Mouse (Mus musculus) MEL (cell line): ENCODE measurements around the gene Skint11. TPM values are rescaled to one million over a fixed set of nuclear protein-coding genes. Genes with fewer than 3 reads are reported as not detected.
"Not testable (repeated sequence)": the region's sequence is repeated elsewhere in the genome, so short reads cannot be mapped to it uniquely, and the experiment has no call there.

ENCODE experiments used
- DNase-seq: peaks from one replicate; pipeline ENCODE4 v3.0.0; 2011; ENCODE audit warnings: low read depth, low spot score
- H3K27ac ChIP-seq: 2 replicates; pipeline ENCODE4 v1.5.1; 2012; ENCODE audit warnings: low read depth, mild to moderate bottlenecking, control low read depth, low read length, moderate library complexity; ENCODE audit not compliant: control insufficient read depth
- H3K27me3 ChIP-seq, 2 experiments: fragments of 150-350 bp in 1 of 2; sonication (generic) in 1 of 2; 2 replicates each; pipeline ENCODE4 v1.6.1; 2012; ENCODE audit warnings: low read length in 2 of 2, mild to moderate bottlenecking in 2 of 2, improper control_type of control experiment in 1 of 2, moderate library complexity in 1 of 2; ENCODE audit not compliant: insufficient read depth in 2 of 2, control insufficient read depth in 1 of 2
- H3K36me3 ChIP-seq, 2 experiments: 2 replicates each; pipeline ENCODE4 v1.6.1; 2012 to 2014; ENCODE audit warnings: low read length in 2 of 2, improper control_type of control experiment in 1 of 2, inconsistent platforms in 1 of 2, mild to moderate bottlenecking in 1 of 2; ENCODE audit not compliant: insufficient read depth in 2 of 2, control insufficient read depth in 1 of 2
- H3K4me1 ChIP-seq, 2 experiments: fragments of 150-350 bp in 1 of 2; sonication (generic) in 1 of 2; 2 replicates each; pipeline ENCODE4 v1.6.1; 2012; ENCODE audit warnings: low read length in 2 of 2, improper control_type of control experiment in 1 of 2, mild to moderate bottlenecking in 1 of 2; ENCODE audit not compliant: insufficient read depth in 2 of 2, control insufficient read depth in 1 of 2
- H3K4me3 ChIP-seq, 2 experiments: fragments of 150-350 bp in 1 of 2; sonication (generic) in 1 of 2; 2 replicates each; pipeline ENCODE4 v1.5.1; 2012; ENCODE audit warnings: low read depth in 2 of 2, low read length in 2 of 2, mild to moderate bottlenecking in 2 of 2, moderate library complexity in 2 of 2, control low read depth in 1 of 2, improper control_type of control experiment in 1 of 2; ENCODE audit not compliant: control insufficient read depth in 1 of 2, insufficient read depth in 1 of 2
- H3K79me2 ChIP-seq: 2 replicates; pipeline ENCODE4 v1.6.1; 2012; ENCODE audit warnings: mild to moderate bottlenecking, low read length, moderate library complexity; ENCODE audit not compliant: control insufficient read depth, poor library complexity, insufficient read depth
- H3K9ac ChIP-seq: 2 replicates; pipeline ENCODE4 v1.6.1; 2012; ENCODE audit warnings: low read depth, mild to moderate bottlenecking, control low read depth, low read length, moderate library complexity; ENCODE audit not compliant: control insufficient read depth, poor library complexity, severe bottlenecking
- H3K9me3 ChIP-seq: fragments of 150-350 bp; sonication (generic); replicated peaks from 2 replicates; pipeline ENCODE4 v1.6.1; 2012; ENCODE audit warnings: mild to moderate bottlenecking, low read length, improper control_type of control experiment, moderate library complexity; ENCODE audit not compliant: insufficient read depth
- BHLHE40 ChIP-seq: IDR thresholded peaks from 2 replicates; pipeline ENCODE4 v1.6.1; 2012; ENCODE audit warnings: low read depth, mild to moderate bottlenecking, inconsistent platforms, low read length, improper control_type of control experiment, borderline replicate concordance
- CHD1 ChIP-seq: IDR thresholded peaks from 2 replicates; pipeline ENCODE4 v1.6.1; 2012; ENCODE audit warnings: low read depth, mild to moderate bottlenecking, inconsistent platforms, low read length, improper control_type of control experiment
- CTCF ChIP-seq, 3 experiments: IDR thresholded peaks in 2 of 3; conservative IDR thresholded peaks in 1 of 3; 2 replicates each; pipeline ENCODE4 v1.5.1; 2011 to 2012; ENCODE audit warnings: low read length in 3 of 3, low read depth in 2 of 3, mild to moderate bottlenecking in 2 of 3, improper control_type of control experiment in 1 of 3, inconsistent platforms in 1 of 3, mixed read lengths in 1 of 3, moderate library complexity in 1 of 3; ENCODE audit not compliant: control insufficient read depth in 1 of 3, insufficient read depth in 1 of 3, poor library complexity in 1 of 3, severe bottlenecking in 1 of 3
- E2F4 ChIP-seq: IDR thresholded peaks from 2 replicates; pipeline ENCODE4 v1.6.1; 2011; ENCODE audit warnings: low read depth, low read length, improper control_type of control experiment, borderline replicate concordance
- EP300 ChIP-seq, 2 experiments: IDR thresholded peaks; 2 replicates each; pipeline ENCODE4 v1.6.1; 2011; ENCODE audit warnings: improper control_type of control experiment in 2 of 2, low read length in 2 of 2, low read depth in 1 of 2, mild to moderate bottlenecking in 1 of 2
- ETS1 ChIP-seq: IDR thresholded peaks from 2 replicates; pipeline ENCODE4 v1.6.1; 2012; ENCODE audit warnings: low read depth, mild to moderate bottlenecking, inconsistent platforms, low read length, improper control_type of control experiment, moderate library complexity
- GABPA ChIP-seq: IDR thresholded peaks from 2 replicates; pipeline ENCODE4 v1.6.1; 2012; ENCODE audit warnings: low read depth, mild to moderate bottlenecking, inconsistent platforms, low read length, improper control_type of control experiment, moderate library complexity
- GATA1 ChIP-seq: IDR thresholded peaks from 2 replicates; pipeline ENCODE4 v1.6.1; 2011; ENCODE audit warnings: low read depth, low read length, improper control_type of control experiment
- JUND ChIP-seq: IDR thresholded peaks from 2 replicates; pipeline ENCODE4 v1.6.1; 2011; ENCODE audit warnings: low read depth, mild to moderate bottlenecking, improper control_type of control experiment, low read length
- MAFK ChIP-seq: IDR thresholded peaks from 2 replicates; pipeline ENCODE4 v1.6.1; 2011; ENCODE audit warnings: low read depth, mild to moderate bottlenecking, low read length, improper control_type of control experiment, borderline replicate concordance
- MAX ChIP-seq: IDR thresholded peaks from 2 replicates; pipeline ENCODE4 v1.6.1; 2011; ENCODE audit warnings: low read length, improper control_type of control experiment
- MEF2A ChIP-seq: IDR thresholded peaks from 2 replicates; pipeline ENCODE4 v1.6.1; 2014; ENCODE audit warnings: low read depth, mild to moderate bottlenecking, inconsistent platforms, low read length, improper control_type of control experiment; ENCODE audit not compliant: poor library complexity, insufficient replicate concordance, severe bottlenecking; ENCODE audit errors: extremely low read depth
- MYC ChIP-seq: IDR thresholded peaks from 2 replicates; pipeline ENCODE4 v1.6.1; 2011; ENCODE audit warnings: low read depth, mild to moderate bottlenecking, low read length, improper control_type of control experiment, moderate library complexity
- NELFE ChIP-seq: IDR thresholded peaks from 2 replicates; pipeline ENCODE4 v1.6.1; 2011; ENCODE audit warnings: low read depth, low read length, improper control_type of control experiment
- NRF1 ChIP-seq: IDR thresholded peaks from 2 replicates; pipeline ENCODE4 v1.6.1; 2014; ENCODE audit warnings: low read depth, mild to moderate bottlenecking, inconsistent platforms, low read length, improper control_type of control experiment, moderate library complexity; ENCODE audit not compliant: poor library complexity, insufficient read depth, severe bottlenecking
- POLR2A ChIP-seq, 2 experiments: IDR thresholded peaks; 2 replicates each; pipeline ENCODE4 v1.6.1; 2011 to 2012; ENCODE audit warnings: low read length in 2 of 2, mild to moderate bottlenecking in 2 of 2, control low read depth in 1 of 2, improper control_type of control experiment in 1 of 2, low read depth in 1 of 2, moderate library complexity in 1 of 2; ENCODE audit not compliant: control insufficient read depth in 1 of 2, insufficient read depth in 1 of 2, poor library complexity in 1 of 2
- POLR2AphosphoS5 ChIP-seq: IDR thresholded peaks from 2 replicates; pipeline ENCODE4 v1.6.1; 2012; ENCODE audit warnings: low read depth, borderline replicate concordance, mild to moderate bottlenecking, inconsistent platforms, low read length, moderate library complexity, mixed read lengths
- SIN3A ChIP-seq: IDR thresholded peaks from 2 replicates; pipeline ENCODE4 v1.6.1; 2012; ENCODE audit warnings: low read length, improper control_type of control experiment, inconsistent platforms
- SMC3 ChIP-seq: IDR thresholded peaks from 2 replicates; pipeline ENCODE4 v1.6.1; 2011; ENCODE audit warnings: low read depth, low read length, improper control_type of control experiment
- TAL1 ChIP-seq: IDR thresholded peaks from 2 replicates; pipeline ENCODE4 v1.6.1; 2012; ENCODE audit warnings: mild to moderate bottlenecking, inconsistent platforms, low read length, moderate library complexity, mixed read lengths
- TBP ChIP-seq: IDR thresholded peaks from 2 replicates; pipeline ENCODE4 v1.8.0; 2011; ENCODE audit warnings: low read depth, low read length, improper control_type of control experiment
- TCF12 ChIP-seq: IDR thresholded peaks from 2 replicates; pipeline ENCODE4 v1.6.1; 2014; ENCODE audit warnings: low read depth, mild to moderate bottlenecking, inconsistent platforms, low read length, improper control_type of control experiment, moderate library complexity
- ZC3H11A ChIP-seq: IDR thresholded peaks from 2 replicates; pipeline ENCODE4 v1.6.1; 2012; ENCODE audit warnings: low read depth, mild to moderate bottlenecking, inconsistent platforms, low read length, improper control_type of control experiment
- ZKSCAN1 ChIP-seq: IDR thresholded peaks from 2 replicates; pipeline ENCODE4 v1.6.1; 2012; ENCODE audit warnings: low read depth, mild to moderate bottlenecking, inconsistent platforms, low read length, improper control_type of control experiment, moderate library complexity
- ZMIZ1 ChIP-seq: IDR thresholded peaks from 2 replicates; pipeline ENCODE4 v1.6.1; 2012; ENCODE audit warnings: low read depth, mild to moderate bottlenecking, inconsistent platforms, low read length, improper control_type of control experiment, moderate library complexity
- ZNF384 ChIP-seq: IDR thresholded peaks from 2 replicates; pipeline ENCODE4 v1.6.1; 2012; ENCODE audit warnings: low read depth, mild to moderate bottlenecking, inconsistent platforms, low read length, improper control_type of control experiment
- polyA plus RNA-seq, 2 experiments: library from polyadenylated mRNA; stranded (reverse) in 1 of 2; unstranded in 1 of 2; fragments of >175 nt in 1 of 2; fragments of >200 nt in 1 of 2; gene quantifications; 2 replicates each; pipeline versions ENCODE4 v1.2.1 to v1.2.4; 2012; ENCODE audit warnings: low replicate concordance in 2 of 2, low read depth in 1 of 2; ENCODE audit not compliant: insufficient read length in 2 of 2, insufficient read depth in 1 of 2, missing spikeins in 1 of 2
- total RNA-seq: library from RNA; depleted of rRNA; stranded (reverse); fragments of 300-350 nt; gene quantifications from 2 replicates; pipeline ENCODE4 v1.2.3, GENCODE M21; 2012; rRNA removed

Gene Skint11
- not detected in 2 replicates for total RNA-seq
- polyA plus RNA-seq = not detected

- Histone ChIP-seq H3K9me3 (no peaks in the 10 kb centered on the region), H3K4me1 (no peaks in the 10 kb centered on the region), H3K79me2 (no peaks in the 10 kb centered on the region), H3K9ac (no peak within 1 kb of the TSS), H3K36me3 (no peaks in the 10 kb centered on the region), H3K27me3 (no peaks in the 10 kb centered on the region), H3K4me3 (no peak within 1 kb of the TSS)
- TF ChIP-seq SMC3 (no peak), MEF2A (no peak), ZKSCAN1 (no peak), TAL1 (no peak), NELFE (no peak), E2F4 (no peak), JUND (no peak), ZMIZ1 (no peak), MAX (no peak), GABPA (no peak), MAFK (no peak), SIN3A (no peak), EP300 (IDR thresholded peaks at IDR 0.05; ENCODE audit: low read depth in 1 of 2, low read length in 2 of 2) (no peak), MYC (no peak), GATA1 (no peak), CHD1 (no peak), CTCF (IDR thresholded peaks at IDR 0.05 in 2 of 3, conservative IDR thresholded peaks at IDR 0.05 in 1 of 3; ENCODE audit: control insufficient read depth in 1 of 3, insufficient read depth in 1 of 3, low read depth in 2 of 3, low read length in 3 of 3, poor library complexity in 1 of 3, severe bottlenecking in 1 of 3) (no peak), POLR2A (IDR thresholded peaks at IDR 0.05; ENCODE audit: control insufficient read depth in 1 of 2, insufficient read depth in 1 of 2, low read depth in 1 of 2, low read length in 2 of 2, poor library complexity in 1 of 2) (no peak)
- TF ChIP-seq, all 39 proteins: peak for 0
- DNase-seq = no peak
- no peak within 1 kb of the TSS for H3K27ac ChIP-seq
Measured at GRCm38 (mm10) chr4:114163084-114163483, at the start of gene Skint11. TSS of gene Skint11 (plus strand) at chr4:114163384.

- no peak overlapping the region for H3K4me3 ChIP-seq
- H3K79me2 ChIP-seq = no peaks in the 10 kb centered on the region
- DNase-seq = no peak
- no peaks in the 10 kb centered on the region for H3K4me1 ChIP-seq
- no peaks in the 10 kb centered on the region for H3K27me3 ChIP-seq
- TF ChIP-seq POLR2AphosphoS5 (no peak), ZC3H11A (no peak), JUND (no peak), ZNF384 (no peak), NRF1 (no peak), ZKSCAN1 (no peak), MYC (no peak), GABPA (no peak), TBP (no peak), GATA1 (no peak), ETS1 (no peak), TCF12 (no peak), BHLHE40 (no peak)
- no peak overlapping the region for H3K27ac ChIP-seq
- H3K9ac ChIP-seq = no peak overlapping the region
- H3K9me3 ChIP-seq = no peaks in the 10 kb centered on the region
- no peaks in the 10 kb centered on the region for H3K36me3 ChIP-seq
Measured at GRCm38 (mm10) chr4:114161149-114161548, 2.0 kb upstream of the Skint11 start.

GRCm38 (mm10) chr4:114172898-114173297, 9.7 kb downstream of the Skint11 start:
- not testable (repeated sequence) for H3K9me3 ChIP-seq, H3K4me3 ChIP-seq, H3K9ac ChIP-seq, H3K27ac ChIP-seq, H3K36me3 ChIP-seq, H3K79me2 ChIP-seq, H3K27me3 ChIP-seq, H3K4me1 ChIP-seq, DNase-seq
